Mouse (Mus musculus): ENCODE results near the gene Kcnj11. TPM values are rescaled to one million over a fixed set of nuclear protein-coding genes. Genes with fewer than 3 reads are reported as not detected.

The Kcnj11 gene
- polyA plus RNA-seq, 1 experiment from 2014 or later = 2.7 TPM

- no peak overlapping the region for H3K9ac ChIP-seq (ENCODE audit: low read length)
- no peaks in the 10 kb centered on the region for H3K4me1 ChIP-seq (ENCODE audit: control insufficient read depth, insufficient read depth, low read length)
- no peak overlapping the region for H3K4me2 ChIP-seq (ENCODE audit: low read length)
- H3K9me3 ChIP-seq (replicated peaks; ENCODE audit: control insufficient read depth, low read length) = no peaks in the 10 kb centered on the region
- no peak overlapping the region for H3K4me3 ChIP-seq (ENCODE audit: low read depth, low read length)
- H3K36me3 ChIP-seq (ENCODE audit: control insufficient read depth, insufficient read depth, low read length) = peaks cover 81% of the 10 kb centered on the region
- H3K27ac ChIP-seq (ENCODE audit: low read depth, low read length) = no peak overlapping the region
- ATAC-seq = no peak
- H3K27me3 ChIP-seq (replicated peaks; ENCODE audit: control insufficient read depth, insufficient read depth, low read length) = no peaks in the 10 kb centered on the region
- DNase-seq (ENCODE audit: low spot score) = no peak
- 84% methylated on average over 7 of the region's 7 CpGs for WGBS
Observed at GRCm38 (mm10) chr7:46076844-46077243, 23.7 kb downstream of the Kcnj11 start.

- 93% methylated on average over 8 of the region's 8 CpGs for WGBS
- Histone ChIP-seq H3K4me3 (ENCODE audit: low read depth, low read length) (no peak overlapping the region), H3K9ac (ENCODE audit: low read length) (no peak overlapping the region), H3K36me3 (ENCODE audit: control insufficient read depth, insufficient read depth, low read length) (peaks cover 83% of the 10 kb centered on the region), H3K4me2 (ENCODE audit: low read length) (no peak overlapping the region), H3K9me3 (replicated peaks; ENCODE audit: control insufficient read depth, low read length) (no peaks in the 10 kb centered on the region), H3K4me1 (ENCODE audit: control insufficient read depth, insufficient read depth, low read length) (no peaks in the 10 kb centered on the region), H3K27me3 (replicated peaks; ENCODE audit: control insufficient read depth, insufficient read depth, low read length) (no peaks in the 10 kb centered on the region), H3K27ac (ENCODE audit: low read depth, low read length) (no peak overlapping the region)
- DNase-seq (ENCODE audit: low spot score) = no peak
- ATAC-seq = no peak
Observed at GRCm38 (mm10) chr7:46068831-46069230, 31.7 kb downstream of the Kcnj11 start.

- ATAC-seq = no peak
Observed at GRCm38 (mm10) chr7:46063296-46063695, 37.3 kb downstream of the Kcnj11 start.

GRCm38 (mm10) chr7:46061614-46062013 lies 39.0 kb downstream of the Kcnj11 start:
- Histone ChIP-seq H3K4me2 (ENCODE audit: low read length) (no peak overlapping the region), H3K4me1 (ENCODE audit: control insufficient read depth, insufficient read depth, low read length) (no peaks in the 10 kb centered on the region), H3K36me3 (ENCODE audit: control insufficient read depth, insufficient read depth, low read length) (peaks cover 80% of the 10 kb centered on the region), H3K9ac (ENCODE audit: low read length) (no peak overlapping the region), H3K27ac (ENCODE audit: low read depth, low read length) (no peak overlapping the region), H3K27me3 (replicated peaks; ENCODE audit: control insufficient read depth, insufficient read depth, low read length) (no peaks in the 10 kb centered on the region), H3K9me3 (replicated peaks; ENCODE audit: control insufficient read depth, low read length) (no peaks in the 10 kb centered on the region), H3K4me3 (ENCODE audit: low read depth, low read length) (no peak overlapping the region)
- WGBS = 95% methylated on average over 16 of the region's 16 CpGs
- ATAC-seq (no peak), DNase-seq (ENCODE audit: low spot score) (no peak)

More at GRCm38 (mm10) chr7:46063296-46063695, 37.3 kb downstream of the Kcnj11 start:
- 96% methylated on average over 6 of the region's 6 CpGs for WGBS
- no peak overlapping the region for H3K27ac ChIP-seq (ENCODE audit: low read depth, low read length)
- H3K4me2 ChIP-seq (ENCODE audit: low read length) = no peak overlapping the region
- H3K27me3 ChIP-seq (replicated peaks; ENCODE audit: control insufficient read depth, insufficient read depth, low read length) = no peaks in the 10 kb centered on the region
- H3K9ac ChIP-seq (ENCODE audit: low read length) = no peak overlapping the region
- DNase-seq (ENCODE audit: low spot score) = no peak
- no peak overlapping the region for H3K4me3 ChIP-seq (ENCODE audit: low read depth, low read length)
- H3K36me3 ChIP-seq (ENCODE audit: control insufficient read depth, insufficient read depth, low read length) = peaks cover 78% of the 10 kb centered on the region
- H3K9me3 ChIP-seq (replicated peaks; ENCODE audit: control insufficient read depth, low read length) = no peaks in the 10 kb centered on the region
- no peaks in the 10 kb centered on the region for H3K4me1 ChIP-seq (ENCODE audit: control insufficient read depth, insufficient read depth, low read length)

GRCm38 (mm10) chr7:46060688-46061087 lies 39.9 kb downstream of the Kcnj11 start:
- no peaks in the 10 kb centered on the region for H3K9me3 ChIP-seq (replicated peaks; ENCODE audit: control insufficient read depth, low read length)
- no peak overlapping the region for H3K4me2 ChIP-seq (ENCODE audit: low read length)
- H3K4me1 ChIP-seq (ENCODE audit: control insufficient read depth, insufficient read depth, low read length) = no peaks in the 10 kb centered on the region
- H3K27ac ChIP-seq (ENCODE audit: low read depth, low read length) = no peak overlapping the region
- no peaks in the 10 kb centered on the region for H3K27me3 ChIP-seq (replicated peaks; ENCODE audit: control insufficient read depth, insufficient read depth, low read length)
- no peak overlapping the region for H3K4me3 ChIP-seq (ENCODE audit: low read depth, low read length)
- peaks cover 80% of the 10 kb centered on the region for H3K36me3 ChIP-seq (ENCODE audit: control insufficient read depth, insufficient read depth, low read length)
- 93% methylated on average over 8 of the region's 8 CpGs for WGBS
- no peak overlapping the region for H3K9ac ChIP-seq (ENCODE audit: low read length)
- no peak for DNase-seq (ENCODE audit: low spot score)
- ATAC-seq = no peak

- Histone ChIP-seq H3K27me3 (replicated peaks; ENCODE audit: control insufficient read depth, insufficient read depth, low read length) (no peaks in the 10 kb centered on the region), H3K4me3 (ENCODE audit: low read depth, low read length) (no peak overlapping the region), H3K4me2 (ENCODE audit: low read length) (no peak overlapping the region), H3K4me1 (ENCODE audit: control insufficient read depth, insufficient read depth, low read length) (no peaks in the 10 kb centered on the region), H3K9ac (ENCODE audit: low read length) (no peak overlapping the region), H3K9me3 (replicated peaks; ENCODE audit: control insufficient read depth, low read length) (no peaks in the 10 kb centered on the region), H3K27ac (ENCODE audit: low read depth, low read length) (no peak overlapping the region), H3K36me3 (ENCODE audit: control insufficient read depth, insufficient read depth, low read length) (peaks cover 90% of the 10 kb centered on the region)
- ATAC-seq = no peak
- WGBS = 95% methylated on average over 11 of the region's 11 CpGs
- DNase-seq (ENCODE audit: low spot score) = no peak
Observed at GRCm38 (mm10) chr7:46058882-46059281, 41.7 kb downstream of the Kcnj11 start.

- H3K36me3 ChIP-seq (ENCODE audit: control insufficient read depth, insufficient read depth, low read length) = peaks cover 68% of the 10 kb centered on the region
- 74% methylated on average over 3 of the region's 3 CpGs for WGBS
Observed at GRCm38 (mm10) chr7:46053566-46053965, 47.0 kb downstream of the Kcnj11 start.

GRCm38 (mm10) chr7:46052161-46052821 lies 48.3 kb downstream of the Kcnj11 start:
- 87% methylated on average over 4 of the region's 4 CpGs for WGBS
- H3K4me1 ChIP-seq (ENCODE audit: control insufficient read depth, insufficient read depth, low read length) = no peaks in the 10 kb centered on the region
- no peak for ATAC-seq
- H3K36me3 ChIP-seq (ENCODE audit: control insufficient read depth, insufficient read depth, low read length) = peaks cover 69% of the 10 kb centered on the region
- no peak overlapping the region for H3K4me3 ChIP-seq (ENCODE audit: low read depth, low read length)
- no peaks in the 10 kb centered on the region for H3K27me3 ChIP-seq (replicated peaks; ENCODE audit: control insufficient read depth, insufficient read depth, low read length)
- no peak overlapping the region for H3K27ac ChIP-seq (ENCODE audit: low read depth, low read length)
- H3K9ac ChIP-seq (ENCODE audit: low read length) = no peak overlapping the region
- peak; percentile 45 for DNase-seq (ENCODE audit: low spot score)
- no peak overlapping the region for H3K4me2 ChIP-seq (ENCODE audit: low read length)
- no peaks in the 10 kb centered on the region for H3K9me3 ChIP-seq (replicated peaks; ENCODE audit: control insufficient read depth, low read length)

More at GRCm38 (mm10) chr7:46053566-46053965, 47.0 kb downstream of the Kcnj11 start:
- Histone ChIP-seq H3K27ac (ENCODE audit: low read depth, low read length) (no peak overlapping the region), H3K9ac (ENCODE audit: low read length) (no peak overlapping the region), H3K4me1 (ENCODE audit: control insufficient read depth, insufficient read depth, low read length) (no peaks in the 10 kb centered on the region), H3K4me2 (ENCODE audit: low read length) (no peak overlapping the region), H3K4me3 (ENCODE audit: low read depth, low read length) (no peak overlapping the region), H3K27me3 (replicated peaks; ENCODE audit: control insufficient read depth, insufficient read depth, low read length) (no peaks in the 10 kb centered on the region), H3K9me3 (replicated peaks; ENCODE audit: control insufficient read depth, low read length) (no peaks in the 10 kb centered on the region)
- ATAC-seq (no peak), DNase-seq (ENCODE audit: low spot score) (no peak)

GRCm38 (mm10) chr7:46049981-46050380 lies 50.6 kb downstream of the Kcnj11 start:
- no peaks in the 10 kb centered on the region for H3K9me3 ChIP-seq (replicated peaks; ENCODE audit: control insufficient read depth, low read length)
- peaks cover 69% of the 10 kb centered on the region for H3K36me3 ChIP-seq (ENCODE audit: control insufficient read depth, insufficient read depth, low read length)
- no peak overlapping the region for H3K4me2 ChIP-seq (ENCODE audit: low read length)
- ATAC-seq (no peak), DNase-seq (ENCODE audit: low spot score) (no peak)
- H3K27me3 ChIP-seq (replicated peaks; ENCODE audit: control insufficient read depth, insufficient read depth, low read length) = no peaks in the 10 kb centered on the region
- no peak overlapping the region for H3K4me3 ChIP-seq (ENCODE audit: low read depth, low read length)
- WGBS = 81% methylated on average over 7 of the region's 7 CpGs
- no peak overlapping the region for H3K9ac ChIP-seq (ENCODE audit: low read length)
- H3K27ac ChIP-seq (ENCODE audit: low read depth, low read length) = no peak overlapping the region
- H3K4me1 ChIP-seq (ENCODE audit: control insufficient read depth, insufficient read depth, low read length) = no peaks in the 10 kb centered on the region

Data from forebrain, embryonic 14.5 days (tissue).